Mouse (Mus musculus) embryonic facial prominence, embryonic 11.5 days (tissue): ENCODE data around the gene Gsdma3. TPM values are rescaled to one million over a fixed set of nuclear protein-coding genes. Genes with fewer than 3 reads are reported as not detected.
A peak's percentile ranks its signal among the peaks of the same experiment; 100 is the strongest.
"Not testable (repeated sequence)": the region's sequence is repeated elsewhere in the genome, so short reads cannot be mapped to it uniquely, and the experiment has no call there.

Experiments
- ATAC-seq: fragments of 200-750 bp; cut with Nextera tagmentation; replicated peaks from 2 replicates; pipeline ENCODE4 v1.8.0; 2017; ENCODE audit warnings: low read depth; ENCODE audit not compliant: insufficient number of reproducible peaks, low FRiP score, low TSS enrichment
- DNase-seq: peaks from one replicate; pipeline ENCODE4 v3.0.0-alpha.2; 2015; ENCODE audit warnings: low spot score
- H3K27ac ChIP-seq: fragments of 300-500 bp; sonication (generic); replicated peaks from 2 replicates; pipeline ENCODE4 v1.5.1; 2014; ENCODE audit warnings: mild to moderate bottlenecking, low read depth, low read length, control low read depth
- H3K27me3 ChIP-seq: fragments of 300-500 bp; sonication (generic); 2 replicates; pipeline ENCODE4 v1.6.1; 2014; ENCODE audit warnings: mild to moderate bottlenecking, low read length, moderate library complexity, mixed read lengths; ENCODE audit not compliant: control insufficient read depth, insufficient read depth
- H3K36me3 ChIP-seq: fragments of 300-500 bp; sonication (generic); replicated peaks from 2 replicates; pipeline ENCODE4 v1.6.1; 2014; ENCODE audit warnings: low read depth, mild to moderate bottlenecking, low read length, moderate library complexity, mixed read lengths; ENCODE audit not compliant: control insufficient read depth, insufficient read depth
- H3K4me1 ChIP-seq: fragments of 300-500 bp; sonication (generic); 2 replicates; pipeline ENCODE4 v1.6.1; 2014; ENCODE audit warnings: low read length, mixed read lengths; ENCODE audit not compliant: control insufficient read depth, insufficient read depth
- H3K4me2 ChIP-seq: fragments of 300-500 bp; sonication (generic); 2 replicates; pipeline ENCODE4 v1.6.1; 2014; ENCODE audit warnings: low read depth, mild to moderate bottlenecking, control low read depth, low read length, moderate library complexity
- H3K4me3 ChIP-seq: fragments of 300-500 bp; sonication (generic); 2 replicates; pipeline ENCODE4 v1.5.1; 2014; ENCODE audit warnings: low read depth, low read length, control low read depth
- H3K9ac ChIP-seq: fragments of 300-500 bp; sonication (generic); replicated peaks from 2 replicates; pipeline ENCODE4 v1.6.1; 2014; ENCODE audit warnings: mild to moderate bottlenecking, control low read depth, low read length
- H3K9me3 ChIP-seq: fragments of 300-500 bp; sonication (generic); replicated peaks from 2 replicates; pipeline ENCODE4 v1.6.1; 2016; ENCODE audit warnings: mild to moderate bottlenecking, low read length, inconsistent platforms, mixed read lengths; ENCODE audit not compliant: control insufficient read depth
- WGBS: fragments of 180-500 bp; shearing (Covaris S2); extraction: QIAGEN DNeasy Blood & Tissue Kit; methylation state at CpG from one replicate; pipeline ENCODE4 v1.1.7; 2014; 5-methylcytosine and 5-hydroxymethylcytosine counted together
- polyA plus RNA-seq: library from polyadenylated mRNA; unstranded; fragments of >200 nt; fragmentation: Nextera tagmentation; extraction: Ambion mirVana; gene quantifications from 2 replicates; pipeline ENCODE4 v1.2.1, GENCODE M21; 2014

Gene Gsdma3
- polyA plus RNA-seq, 1 experiment from 2014 or later = not detected

DNA sequence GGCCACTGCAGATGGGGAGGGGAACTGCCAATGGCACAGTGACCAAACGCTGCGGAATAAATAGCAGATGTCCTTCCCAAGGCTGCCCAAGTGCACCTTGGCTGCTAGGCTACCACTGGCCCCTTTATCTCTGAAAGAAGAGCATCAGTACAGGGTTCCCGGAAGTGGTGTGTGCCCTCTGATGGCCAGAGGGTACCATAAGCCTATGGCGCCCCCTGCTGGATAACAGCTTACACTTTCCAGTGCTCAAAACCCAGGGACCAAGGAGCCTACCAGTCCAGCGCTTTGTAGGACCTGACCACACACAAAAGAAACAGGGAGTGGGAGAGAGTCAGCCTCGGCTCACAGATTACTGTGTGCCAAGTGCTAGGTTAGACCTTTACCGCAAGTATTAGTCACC is 28.9 kb downstream of the Gsdma3 start:
- H3K27me3 ChIP-seq, H3K4me1 ChIP-seq, H3K9ac ChIP-seq, H3K27ac ChIP-seq, H3K4me3 ChIP-seq, H3K9me3 ChIP-seq, H3K4me2 ChIP-seq, H3K36me3 ChIP-seq: not testable (repeated sequence)
- ATAC-seq (0 out of 2 replicates have a peak, but pooled peaks have one; percentile 6), DNase-seq (peak; percentile 69)
- WGBS = 13% methylated on average over 7 of the region's 7 CpGs

GRCm38 (mm10) chr11:98660517-98660916 is 34.4 kb downstream of the Gsdma3 start:
- Histone ChIP-seq H3K4me2 (no peak overlapping the region), H3K27me3 (no peaks in the 10 kb centered on the region), H3K4me3 (no peak overlapping the region), H3K9me3 (no peaks in the 10 kb centered on the region), H3K27ac (no peak overlapping the region), H3K36me3 (no peaks in the 10 kb centered on the region), H3K9ac (no peak overlapping the region), H3K4me1 (no peaks in the 10 kb centered on the region)
- 13% methylated on average over 6 of the region's 6 CpGs for WGBS
- no peak for ATAC-seq
- DNase-seq = peak; percentile 75

DNA sequence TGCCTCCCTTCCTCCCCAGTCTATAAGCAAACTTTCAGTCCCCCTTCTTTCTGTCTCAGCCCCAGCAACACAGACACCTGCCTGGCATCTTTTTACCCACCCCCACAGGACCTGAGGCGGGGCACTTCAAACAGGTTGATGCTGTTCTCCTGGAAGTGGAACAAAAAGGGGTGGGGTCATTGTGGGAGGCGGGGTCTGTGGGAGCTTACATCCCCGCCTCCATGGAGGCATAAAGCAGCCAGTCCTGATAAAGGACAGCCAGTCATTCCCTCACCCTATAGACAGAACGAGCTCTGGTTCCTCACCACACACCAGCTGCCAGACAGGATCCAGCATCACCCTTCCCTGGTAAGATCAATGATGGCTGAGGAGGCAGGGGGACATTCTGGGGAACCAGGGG is 37.9 kb downstream of the Gsdma3 start, which contains the start of gene Gsdma:
Gene Gsdma, plus strand, starts transcription at position 261 of the 400 bp plus-strand sequence.
- no peak for DNase-seq
- H3K9me3 ChIP-seq = no peaks in the 10 kb centered on the region
- H3K27me3 ChIP-seq = no peaks in the 10 kb centered on the region
- WGBS = 27% methylated on average over 4 of the region's 4 CpGs
- ATAC-seq = no peak
- H3K36me3 ChIP-seq = no peaks in the 10 kb centered on the region
- H3K4me1 ChIP-seq = no peaks in the 10 kb centered on the region
- no peak within 1 kb of the TSS for H3K9ac ChIP-seq
- no peak within 1 kb of the TSS for H3K4me3 ChIP-seq
- no peak within 1 kb of the TSS for H3K4me2 ChIP-seq
- no peak within 1 kb of the TSS for H3K27ac ChIP-seq

DNA sequence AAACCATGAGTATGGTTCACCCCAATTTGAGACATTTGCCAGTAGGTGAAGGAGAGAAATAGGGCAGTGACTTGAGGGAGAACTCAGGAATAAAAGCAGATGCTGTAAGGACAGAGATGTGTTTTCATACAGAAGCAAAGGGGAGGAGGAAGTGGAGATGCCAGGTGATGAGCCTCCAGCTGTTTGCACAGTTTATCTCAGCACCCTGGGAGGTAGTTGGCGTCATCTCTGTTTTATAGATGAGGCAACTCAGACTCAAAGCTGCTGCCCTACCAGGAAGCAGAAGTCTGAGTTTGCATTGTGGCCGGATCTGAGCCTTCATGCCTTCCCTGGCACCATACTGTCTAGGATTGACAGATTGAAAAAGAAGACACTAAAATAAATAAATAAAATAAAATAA is 42.8 kb downstream of the Gsdma3 start:
- Histone ChIP-seq H3K36me3 (no peaks in the 10 kb centered on the region), H3K4me1 (no peaks in the 10 kb centered on the region), H3K27ac (no peak overlapping the region), H3K27me3 (no peaks in the 10 kb centered on the region), H3K4me2 (no peak overlapping the region), H3K4me3 (no peak overlapping the region), H3K9ac (no peak overlapping the region), H3K9me3 (no peaks in the 10 kb centered on the region)
- 77% methylated on average over 2 of the region's 2 CpGs for WGBS
- no peak for DNase-seq
- ATAC-seq = no peak

GRCm38 (mm10) chr11:98671284-98671815 is 45.2 kb downstream of the Gsdma3 start:
- Histone ChIP-seq H3K9me3 (no peaks in the 10 kb centered on the region), H3K27me3 (no peaks in the 10 kb centered on the region), H3K36me3 (no peaks in the 10 kb centered on the region), H3K27ac (no peak overlapping the region), H3K4me2 (no peak overlapping the region), H3K4me1 (no peaks in the 10 kb centered on the region), H3K4me3 (no peak overlapping the region), H3K9ac (no peak overlapping the region)
- ATAC-seq (no peak), DNase-seq (no peak)
- 77% methylated on average over 3 of the region's 3 CpGs for WGBS

DNA sequence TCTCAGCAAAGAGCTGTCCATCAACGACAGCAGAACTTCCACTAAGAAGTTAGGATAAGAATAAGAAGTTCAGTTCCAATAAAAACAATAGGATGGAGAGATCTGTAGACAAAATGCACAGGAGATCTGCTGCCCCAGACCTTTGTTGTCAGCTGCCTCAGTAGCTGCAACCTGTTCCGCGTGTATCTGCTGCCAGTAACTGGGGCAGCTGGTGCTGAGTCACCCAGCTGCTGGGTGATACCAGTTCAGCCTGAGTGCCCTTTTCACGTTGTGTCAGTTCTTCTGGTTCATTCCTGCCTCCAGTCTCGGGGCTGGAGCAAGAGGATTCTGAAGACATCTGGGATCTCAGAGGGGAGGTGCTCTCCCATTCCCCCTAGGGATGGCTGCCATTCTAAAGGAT is 45.7 kb downstream of the Gsdma3 start:
- WGBS = 61% methylated on average over 5 of the region's 5 CpGs
- H3K27me3 ChIP-seq = no peaks in the 10 kb centered on the region
- no peak overlapping the region for H3K9ac ChIP-seq
- H3K4me3 ChIP-seq = no peak overlapping the region
- ATAC-seq (no peak), DNase-seq (no peak)
- no peak overlapping the region for H3K27ac ChIP-seq
- H3K4me1 ChIP-seq = no peaks in the 10 kb centered on the region
- H3K36me3 ChIP-seq = no peaks in the 10 kb centered on the region
- H3K9me3 ChIP-seq = no peaks in the 10 kb centered on the region
- H3K4me2 ChIP-seq = no peak overlapping the region

GRCm38 (mm10) chr11:98672482-98672881 is 46.3 kb downstream of the Gsdma3 start:
- DNase-seq (no peak), ATAC-seq (no peak)
- Histone ChIP-seq H3K27me3 (no peaks in the 10 kb centered on the region), H3K27ac (no peak overlapping the region), H3K9me3 (no peaks in the 10 kb centered on the region), H3K36me3 (no peaks in the 10 kb centered on the region), H3K4me1 (no peaks in the 10 kb centered on the region), H3K4me2 (no peak overlapping the region), H3K4me3 (no peak overlapping the region), H3K9ac (no peak overlapping the region)
- WGBS = 88% methylated on average over 5 of the region's 5 CpGs

GRCm38 (mm10) chr11:98673136-98673535 is 47.0 kb downstream of the Gsdma3 start:
- peak; percentile 69 for DNase-seq
- H3K4me2 ChIP-seq, H3K4me3 ChIP-seq, H3K27ac ChIP-seq, H3K9me3 ChIP-seq, H3K27me3 ChIP-seq, H3K4me1 ChIP-seq, H3K36me3 ChIP-seq, ATAC-seq, H3K9ac ChIP-seq: not testable (repeated sequence)
- WGBS = 4% methylated on average over 6 of the region's 7 CpGs
